Mouse (Mus musculus) cerebellum, adult 18-20 months (tissue): ENCODE measurements around the gene Cadm2.

ENCODE experiments used
- DNase-seq, 2 experiments: peaks; one replicate each; pipeline ENCODE4 v3.0.0; 2021

The Cadm2 gene

GRCm38 (mm10) chr16:67482542-67482941 lies 138.2 kb downstream of the Cadm2 start:
- no peak for DNase-seq

- DNase-seq: no peak
Measured at GRCm38 (mm10) chr16:67467041-67467440, 153.7 kb downstream of the Cadm2 start.

- no peak for DNase-seq
Measured at GRCm38 (mm10) chr16:67436301-67436700, 184.4 kb downstream of the Cadm2 start.

GRCm38 (mm10) chr16:67425371-67425770 lies 195.3 kb downstream of the Cadm2 start:
- DNase-seq: peak; percentile 50 to 51

GRCm38 (mm10) chr16:67410926-67411325 lies 209.8 kb downstream of the Cadm2 start:
- peak in 1 of 2 experiments; percentile 50 for DNase-seq

- DNase-seq: peak; percentile 76 to 84
Measured at GRCm38 (mm10) chr16:67410482-67410881, 210.2 kb downstream of the Cadm2 start.

GRCm38 (mm10) chr16:67367745-67368144 lies 253.0 kb downstream of the Cadm2 start:
- no peak for DNase-seq

- peak; percentile 45 to 62 for DNase-seq
Measured at GRCm38 (mm10) chr16:67348011-67348410, 272.7 kb downstream of the Cadm2 start.

GRCm38 (mm10) chr16:67347561-67347960 lies 273.1 kb downstream of the Cadm2 start:
- DNase-seq: peak in 1 of 2 experiments; percentile 36

GRCm38 (mm10) chr16:67346621-67347290 lies 274.0 kb downstream of the Cadm2 start:
- peak; percentile 53 to 65 for DNase-seq

GRCm38 (mm10) chr16:67344194-67344593 lies 276.5 kb downstream of the Cadm2 start:
- no peak for DNase-seq

GRCm38 (mm10) chr16:67311033-67311432 lies 309.7 kb downstream of the Cadm2 start:
- no peak for DNase-seq

GRCm38 (mm10) chr16:67284664-67285063 lies 336.0 kb downstream of the Cadm2 start:
- DNase-seq: no peak

- DNase-seq: peak; percentile 70 to 73
Measured at GRCm38 (mm10) chr16:67243598-67243997, 377.1 kb downstream of the Cadm2 start.

GRCm38 (mm10) chr16:67234862-67235261 lies 385.8 kb downstream of the Cadm2 start:
- no peak for DNase-seq

- no peak for DNase-seq
Measured at GRCm38 (mm10) chr16:67226696-67227095, 394.0 kb downstream of the Cadm2 start.

- no peak for DNase-seq
Measured at GRCm38 (mm10) chr16:67203329-67203728, 417.4 kb downstream of the Cadm2 start.

- no peak for DNase-seq
Measured at GRCm38 (mm10) chr16:67192852-67193415, 427.8 kb downstream of the Cadm2 start.

- DNase-seq: no peak
Measured at GRCm38 (mm10) chr16:67192395-67192794, 428.3 kb downstream of the Cadm2 start.

GRCm38 (mm10) chr16:67186322-67186721 lies 434.4 kb downstream of the Cadm2 start:
- peak; percentile 24 to 46 for DNase-seq

GRCm38 (mm10) chr16:67182958-67183357 lies 437.8 kb downstream of the Cadm2 start:
- DNase-seq: no peak

- DNase-seq: no peak
Measured at GRCm38 (mm10) chr16:67175386-67175785, 445.3 kb downstream of the Cadm2 start.

GRCm38 (mm10) chr16:67162211-67162790 lies 458.4 kb downstream of the Cadm2 start:
- DNase-seq: no peak

GRCm38 (mm10) chr16:67124811-67125210 lies 495.9 kb downstream of the Cadm2 start:
- DNase-seq: peak; percentile 72 to 79
